Mouse (Mus musculus): ENCODE data around the gene Myoz1. TPM values are rescaled to one million over a fixed set of nuclear protein-coding genes. Genes with fewer than 3 reads are reported as not detected.

The Myoz1 gene
- polyA plus RNA-seq, 1 experiment: 27.3 TPM

GRCm38 (mm10) chr14:20660827-20661660 lies 4.7 kb upstream of the Myoz1 start:
- Histone ChIP-seq H3K4me3 (ENCODE audit: insufficient read depth, low read depth, low read length) (peak overlapping the region; percentile 74), H3K4me1 (ENCODE audit: control insufficient read depth, insufficient read depth, insufficient read length, low read length) (no peaks in the 10 kb centered on the region; the same call in 1 of the 2 replicates), H3K27ac (replicated peaks; ENCODE audit: low read depth, low read length) (no peak overlapping the region)

GRCm38 (mm10) chr14:20659687-20660086 lies 3.3 kb upstream of the Myoz1 start:
- Histone ChIP-seq H3K27ac (replicated peaks; ENCODE audit: low read depth, low read length) (no peak overlapping the region), H3K4me1 (ENCODE audit: control insufficient read depth, insufficient read depth, insufficient read length, low read length) (peaks cover 2% of the 10 kb centered on the region), H3K4me3 (ENCODE audit: insufficient read depth, low read depth, low read length) (no peak overlapping the region)

- Histone ChIP-seq H3K27ac (replicated peaks; ENCODE audit: low read depth, low read length) (no peak overlapping the region), H3K4me3 (ENCODE audit: insufficient read depth, low read depth, low read length) (no peak overlapping the region), H3K4me1 (ENCODE audit: control insufficient read depth, insufficient read depth, insufficient read length, low read length) (peaks cover 2% of the 10 kb centered on the region)
Measured at GRCm38 (mm10) chr14:20658902-20659301, 2.6 kb upstream of the Myoz1 start.

- Histone ChIP-seq H3K27ac (replicated peaks; ENCODE audit: low read depth, low read length) (no peak overlapping the region), H3K4me1 (ENCODE audit: control insufficient read depth, insufficient read depth, insufficient read length, low read length) (peaks cover 2% of the 10 kb centered on the region), H3K4me3 (ENCODE audit: insufficient read depth, low read depth, low read length) (no peak overlapping the region)
Measured at GRCm38 (mm10) chr14:20658326-20658725, 2.0 kb upstream of the Myoz1 start.

GRCm38 (mm10) chr14:20655731-20656130 lies 609 bp downstream of the Myoz1 start:
- H3K27ac ChIP-seq (replicated peaks; ENCODE audit: low read depth, low read length): no peak overlapping the region
- peaks cover 2% of the 10 kb centered on the region for H3K4me1 ChIP-seq (ENCODE audit: control insufficient read depth, insufficient read depth, insufficient read length, low read length)
- H3K4me3 ChIP-seq (ENCODE audit: insufficient read depth, low read depth, low read length): no peak overlapping the region

GRCm38 (mm10) chr14:20654690-20655421 lies 1.5 kb downstream of the Myoz1 start:
- Histone ChIP-seq H3K4me1 (ENCODE audit: control insufficient read depth, insufficient read depth, insufficient read length, low read length) (peaks cover 2% of the 10 kb centered on the region), H3K27ac (replicated peaks; ENCODE audit: low read depth, low read length) (no peak overlapping the region), H3K4me3 (ENCODE audit: insufficient read depth, low read depth, low read length) (no peak overlapping the region)

- no peak overlapping the region for H3K27ac ChIP-seq (replicated peaks; ENCODE audit: low read depth, low read length)
- H3K4me1 ChIP-seq (ENCODE audit: control insufficient read depth, insufficient read depth, insufficient read length, low read length): peaks cover 2% of the 10 kb centered on the region
- H3K4me3 ChIP-seq (ENCODE audit: insufficient read depth, low read depth, low read length): no peak overlapping the region
Measured at GRCm38 (mm10) chr14:20651722-20652256, 4.6 kb downstream of the Myoz1 start.

DNA sequence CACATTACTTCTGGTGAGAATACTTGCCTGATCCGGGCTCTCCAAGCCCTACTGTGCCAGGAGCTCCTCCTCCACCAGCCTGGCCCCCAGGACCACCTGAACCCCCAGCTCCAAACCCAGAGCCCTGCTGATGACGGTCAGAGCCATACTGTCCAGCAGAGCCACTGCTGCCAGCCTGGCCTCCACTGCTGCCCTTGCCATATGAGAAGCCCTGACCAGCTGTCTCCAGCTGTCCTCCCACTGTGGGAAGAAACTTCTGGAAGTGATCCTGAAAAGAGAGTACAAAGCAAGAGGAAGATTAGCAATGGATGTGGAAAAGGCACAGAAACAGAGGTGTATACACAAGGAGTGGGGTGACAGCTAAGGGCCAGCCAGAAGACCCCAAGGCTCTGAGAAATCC lies 5.3 kb downstream of the Myoz1 start:
- Histone ChIP-seq H3K27ac (replicated peaks; ENCODE audit: low read depth, low read length) (no peak overlapping the region), H3K4me1 (ENCODE audit: control insufficient read depth, insufficient read depth, insufficient read length, low read length) (peaks cover 2% of the 10 kb centered on the region), H3K4me3 (ENCODE audit: insufficient read depth, low read depth, low read length) (no peak overlapping the region)

DNA sequence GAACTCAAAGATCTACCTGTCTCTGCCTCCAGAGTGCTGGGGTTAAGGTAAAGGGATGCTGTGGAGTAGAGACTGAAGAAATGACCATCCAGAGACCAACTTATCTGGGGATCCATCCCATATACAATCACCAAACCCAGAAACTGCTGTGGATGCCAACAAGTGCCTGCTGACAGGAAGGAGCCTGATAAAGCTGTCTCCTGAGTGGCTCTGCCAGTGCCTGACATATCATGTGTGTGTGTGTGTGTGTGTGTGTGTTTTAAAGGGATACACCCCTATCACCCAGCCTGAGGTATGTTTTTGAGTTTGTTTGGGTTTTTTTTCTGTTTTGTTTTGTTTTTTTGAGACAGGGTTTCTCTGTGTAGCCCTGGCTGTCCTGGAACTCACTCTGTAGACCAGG lies 10.0 kb downstream of the Myoz1 start:
- Histone ChIP-seq H3K27ac (replicated peaks; ENCODE audit: low read depth, low read length) (no peak overlapping the region), H3K4me3 (ENCODE audit: insufficient read depth, low read depth, low read length) (no peak overlapping the region), H3K4me1 (ENCODE audit: control insufficient read depth, insufficient read depth, insufficient read length, low read length) (no peaks in the 10 kb centered on the region)

GRCm38 (mm10) chr14:20645547-20645946 lies 10.8 kb downstream of the Myoz1 start:
- no peaks in the 10 kb centered on the region for H3K4me1 ChIP-seq (ENCODE audit: control insufficient read depth, insufficient read depth, insufficient read length, low read length)

DNA sequence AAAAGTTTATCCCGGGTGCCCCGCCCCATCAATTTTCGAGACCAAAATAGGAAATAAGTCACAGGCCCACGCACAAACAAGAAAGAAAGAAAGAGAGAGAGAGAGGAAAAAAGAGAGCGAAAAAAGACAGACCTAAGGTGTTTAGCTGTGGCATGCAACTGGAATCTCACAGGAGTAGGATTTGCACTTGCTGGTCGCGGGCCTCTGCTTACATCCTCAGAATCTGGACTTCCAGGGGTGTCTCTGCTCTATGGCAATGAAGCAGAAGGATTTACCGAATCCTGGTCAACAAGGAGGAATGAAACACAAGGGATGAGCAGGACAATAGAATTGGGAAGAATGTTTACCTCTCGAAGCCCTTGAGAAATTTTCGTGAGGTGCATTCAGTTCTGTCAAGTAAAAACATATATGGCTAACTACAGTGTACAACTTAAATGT lies 14.9 kb downstream of the Myoz1 start:
- Histone ChIP-seq H3K4me3 (ENCODE audit: insufficient read depth, low read depth, low read length) (peak overlapping the region; percentile 87), H3K4me1 (ENCODE audit: control insufficient read depth, insufficient read depth, insufficient read length, low read length) (no peaks in the 10 kb centered on the region), H3K27ac (replicated peaks; ENCODE audit: low read depth, low read length) (peak overlapping the region; percentile 94)

More at GRCm38 (mm10) chr14:20645547-20645946, 10.8 kb downstream of the Myoz1 start:
- Histone ChIP-seq H3K27ac (replicated peaks; ENCODE audit: low read depth, low read length) (no peak overlapping the region), H3K4me3 (ENCODE audit: insufficient read depth, low read depth, low read length) (no peak overlapping the region)

GRCm38 (mm10) chr14:20640644-20641437 lies 15.5 kb downstream of the Myoz1 start, which contains the start of gene Usp54:
Gene Usp54 (minus strand): TSS chr14:20641063.
- peak within 1 kb of the TSS; percentile 87 for H3K4me3 ChIP-seq (ENCODE audit: insufficient read depth, low read depth, low read length)
- H3K4me1 ChIP-seq (ENCODE audit: control insufficient read depth, insufficient read depth, insufficient read length, low read length): no peaks in the 10 kb centered on the region
- peak within 1 kb of the TSS; percentile 94 for H3K27ac ChIP-seq (replicated peaks; ENCODE audit: low read depth, low read length)

DNA sequence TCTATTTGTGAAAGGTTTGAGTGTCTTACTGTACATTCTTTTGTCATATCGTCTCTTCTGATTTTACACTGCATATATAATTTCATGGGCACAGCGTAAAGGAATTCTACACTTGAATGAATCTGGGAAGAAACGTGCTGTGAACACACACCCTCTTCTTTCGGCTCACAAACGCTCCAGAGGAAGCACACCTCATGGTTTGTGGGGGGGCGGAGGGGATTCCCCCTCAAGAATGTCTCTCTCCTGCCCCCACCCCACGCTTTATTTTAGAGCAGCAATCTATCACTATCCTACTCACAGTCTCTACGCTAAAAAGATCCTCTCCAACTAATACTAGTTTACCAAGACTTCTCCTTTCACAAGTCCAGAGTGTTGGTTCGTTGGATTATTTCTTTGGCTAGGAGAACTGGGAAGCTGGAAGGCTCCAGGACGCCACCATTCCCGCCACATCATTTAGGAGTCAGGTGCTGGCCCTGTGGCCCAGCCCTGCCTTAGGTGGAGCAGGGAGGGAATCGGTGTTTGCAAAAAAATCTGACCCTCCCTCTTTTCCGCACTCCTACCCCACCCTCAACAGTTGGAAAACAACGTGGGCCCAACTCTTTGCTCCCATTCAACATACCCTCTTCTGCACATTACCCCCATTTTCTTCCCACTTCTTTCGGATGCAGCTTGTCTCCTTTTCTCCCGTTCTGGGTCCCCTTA lies 16.3 kb downstream of the Myoz1 start:
- no peaks in the 10 kb centered on the region for H3K4me1 ChIP-seq (ENCODE audit: control insufficient read depth, insufficient read depth, insufficient read length, low read length)
- H3K27ac ChIP-seq (replicated peaks; ENCODE audit: low read depth, low read length): no peak overlapping the region
- peak overlapping the region; percentile 63 for H3K4me3 ChIP-seq (ENCODE audit: insufficient read depth, low read depth, low read length)

DNA sequence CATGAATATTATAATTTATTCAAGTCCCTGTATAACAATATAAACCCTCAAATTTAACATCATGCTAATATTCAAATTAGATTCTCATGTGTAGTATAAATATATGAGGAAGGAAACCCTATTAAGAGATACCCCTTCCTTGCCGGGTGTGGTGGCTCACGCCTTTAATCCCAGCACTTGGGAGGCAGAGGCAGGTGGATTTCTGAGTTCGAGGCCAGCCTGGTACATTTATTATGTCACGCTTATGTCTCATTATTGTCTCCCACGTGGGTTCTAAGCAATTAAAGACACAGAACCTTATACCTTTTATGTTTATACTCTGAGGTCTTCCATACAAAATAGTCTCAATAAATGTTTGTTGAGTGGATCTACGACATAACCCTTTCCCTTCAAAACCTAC lies 17.6 kb downstream of the Myoz1 start:
- Histone ChIP-seq H3K4me1 (ENCODE audit: control insufficient read depth, insufficient read depth, insufficient read length, low read length) (no peaks in the 10 kb centered on the region), H3K4me3 (ENCODE audit: insufficient read depth, low read depth, low read length) (no peak overlapping the region), H3K27ac (replicated peaks; ENCODE audit: low read depth, low read length) (no peak overlapping the region)
